Mouse (Mus musculus): Measurements from ENCODE around the gene Rnf39. TPM values are rescaled to one million over a fixed set of nuclear protein-coding genes. Genes with fewer than 3 reads are reported as not detected.
"Not testable (repeated sequence)": the region's sequence is repeated elsewhere in the genome, so short reads cannot be mapped to it uniquely, and the experiment has no call there.

Gene Rnf39
- polyA plus RNA-seq, 1 experiment from 2014 or later: 0.13 TPM

- no peaks in the 10 kb centered on the region for H3K9me3 ChIP-seq (replicated peaks)
- ATAC-seq (replicated peaks; ENCODE audit: low FRiP score): no peak
- no peaks in the 10 kb centered on the region for H3K4me1 ChIP-seq
- no peak overlapping the region for H3K4me3 ChIP-seq (replicated peaks)
- H3K27ac ChIP-seq: no peak overlapping the region
- 85% methylated on average over 1 of the region's 1 CpGs for WGBS
- H3K36me3 ChIP-seq: no peaks in the 10 kb centered on the region
- no peak overlapping the region for H3K4me2 ChIP-seq
- H3K27me3 ChIP-seq: no peaks in the 10 kb centered on the region
- H3K9ac ChIP-seq: no peak overlapping the region
These were observed 24.2 kb downstream of the Rnf39 start for GRCm38 (mm10) chr17:36966875-36967274.

GRCm38 (mm10) chr17:36970316-36970890, 27.7 kb downstream of the Rnf39 start:
- no peak for ATAC-seq (replicated peaks; ENCODE audit: low FRiP score)

GRCm38 (mm10) chr17:36971172-36971850, 28.6 kb downstream of the Rnf39 start:
- H3K9ac ChIP-seq: no peak overlapping the region
- no peak for ATAC-seq (replicated peaks; ENCODE audit: low FRiP score)
- H3K36me3 ChIP-seq: no peaks in the 10 kb centered on the region
- WGBS: 86% methylated on average over 6 of the region's 6 CpGs
- no peaks in the 10 kb centered on the region for H3K4me1 ChIP-seq
- H3K27ac ChIP-seq: no peak overlapping the region
- no peaks in the 10 kb centered on the region for H3K9me3 ChIP-seq (replicated peaks)
- H3K4me3 ChIP-seq (replicated peaks): no peak overlapping the region
- H3K4me2 ChIP-seq: no peak overlapping the region
- no peaks in the 10 kb centered on the region for H3K27me3 ChIP-seq

More at GRCm38 (mm10) chr17:36970316-36970890, 27.7 kb downstream of the Rnf39 start:
- H3K9me3 ChIP-seq (replicated peaks): no peaks in the 10 kb centered on the region
- H3K36me3 ChIP-seq: no peaks in the 10 kb centered on the region
- no peak overlapping the region for H3K27ac ChIP-seq
- H3K9ac ChIP-seq: no peak overlapping the region
- H3K4me3 ChIP-seq (replicated peaks): no peak overlapping the region
- H3K4me2 ChIP-seq: no peak overlapping the region
- H3K27me3 ChIP-seq: no peaks in the 10 kb centered on the region
- 86% methylated on average over 14 of the region's 14 CpGs for WGBS
- H3K4me1 ChIP-seq: no peaks in the 10 kb centered on the region

GRCm38 (mm10) chr17:36972791-36973190, 30.1 kb downstream of the Rnf39 start:
- Histone ChIP-seq H3K36me3 (no peaks in the 10 kb centered on the region), H3K9ac (no peak overlapping the region), H3K4me2 (no peak overlapping the region), H3K9me3 (replicated peaks) (no peaks in the 10 kb centered on the region), H3K4me1 (no peaks in the 10 kb centered on the region), H3K27me3 (no peaks in the 10 kb centered on the region), H3K27ac (no peak overlapping the region), H3K4me3 (replicated peaks) (no peak overlapping the region)
- no peak for ATAC-seq (replicated peaks; ENCODE audit: low FRiP score)
- 81% methylated on average over 3 of the region's 3 CpGs for WGBS

- Histone ChIP-seq H3K4me2 (no peak overlapping the region), H3K36me3 (no peaks in the 10 kb centered on the region), H3K9me3 (replicated peaks) (no peaks in the 10 kb centered on the region), H3K4me1 (no peaks in the 10 kb centered on the region), H3K4me3 (replicated peaks) (no peak overlapping the region), H3K9ac (no peak overlapping the region), H3K27ac (no peak overlapping the region), H3K27me3 (no peaks in the 10 kb centered on the region)
- 57% methylated on average over 8 of the region's 8 CpGs for WGBS
- no peak for ATAC-seq (replicated peaks; ENCODE audit: low FRiP score)
These were observed 30.6 kb downstream of the Rnf39 start for GRCm38 (mm10) chr17:36973271-36973787.

GRCm38 (mm10) chr17:36981221-36981813, 38.6 kb downstream of the Rnf39 start, which contains the start of gene 2410137M14Rik:
Gene 2410137M14Rik (minus strand): TSS chr17:36981237.
- H3K27ac ChIP-seq: no peak within 1 kb of the TSS
- peak; percentile 54 for ATAC-seq (replicated peaks; ENCODE audit: low FRiP score)
- 8% methylated on average over 18 of the region's 18 CpGs for WGBS
- H3K9ac ChIP-seq: no peak within 1 kb of the TSS
- no peaks in the 10 kb centered on the region for H3K9me3 ChIP-seq (replicated peaks)
- no peaks in the 10 kb centered on the region for H3K36me3 ChIP-seq
- peaks cover 4% of the 10 kb centered on the region for H3K27me3 ChIP-seq
- peak within 1 kb of the TSS; percentile 54 for H3K4me2 ChIP-seq
- peaks cover 21% of the 10 kb centered on the region for H3K4me1 ChIP-seq
- peak within 1 kb of the TSS; percentile 22 for H3K4me3 ChIP-seq (replicated peaks)

- H3K27ac ChIP-seq: no peak overlapping the region
- peak overlapping the region; percentile 54 for H3K4me2 ChIP-seq
- H3K4me3 ChIP-seq (replicated peaks): peak overlapping the region; percentile 22
- H3K9ac ChIP-seq: no peak overlapping the region
- WGBS: 3% methylated on average over 4 of the region's 4 CpGs
- no peaks in the 10 kb centered on the region for H3K9me3 ChIP-seq (replicated peaks)
- H3K27me3 ChIP-seq: peaks cover 4% of the 10 kb centered on the region
- H3K36me3 ChIP-seq: no peaks in the 10 kb centered on the region
- no peak for ATAC-seq (replicated peaks; ENCODE audit: low FRiP score)
- peaks cover 21% of the 10 kb centered on the region for H3K4me1 ChIP-seq
These were observed 39.1 kb downstream of the Rnf39 start for GRCm38 (mm10) chr17:36981845-36982244.

GRCm38 (mm10) chr17:36982253-36983155, 39.8 kb downstream of the Rnf39 start:
- Histone ChIP-seq H3K9me3 (replicated peaks) (no peaks in the 10 kb centered on the region), H3K36me3 (no peaks in the 10 kb centered on the region), H3K27ac (no peak overlapping the region), H3K4me1 (peaks cover 21% of the 10 kb centered on the region), H3K4me2 (no peak overlapping the region), H3K27me3 (peaks cover 8% of the 10 kb centered on the region), H3K4me3 (replicated peaks) (no peak overlapping the region), H3K9ac (no peak overlapping the region)
- WGBS: 33% methylated on average over 5 of the region's 5 CpGs
- ATAC-seq (replicated peaks; ENCODE audit: low FRiP score): no peak; the same call in 1 of the 2 replicates

GRCm38 (mm10) chr17:36988475-36988874, 45.8 kb downstream of the Rnf39 start:
- ATAC-seq (replicated peaks; ENCODE audit: low FRiP score): 0 out of 2 replicates have a peak, but pooled peaks have one; percentile 33
- 6% methylated on average over 24 of the region's 24 CpGs for WGBS
- Histone ChIP-seq H3K27ac (no peak overlapping the region), H3K4me1 (peaks cover 4% of the 10 kb centered on the region; the same call in 1 of the 2 replicates), H3K4me3 (replicated peaks) (peak overlapping the region; percentile 21), H3K36me3 (no peaks in the 10 kb centered on the region), H3K27me3 (peaks cover 27% of the 10 kb centered on the region), H3K4me2 (peak overlapping the region; percentile 44), H3K9me3 (replicated peaks) (no peaks in the 10 kb centered on the region), H3K9ac (no peak overlapping the region)

- H3K9me3 ChIP-seq (replicated peaks): no peaks in the 10 kb centered on the region
- peak within 1 kb of the TSS; percentile 21 for H3K4me3 ChIP-seq (replicated peaks)
- no peaks in the 10 kb centered on the region for H3K36me3 ChIP-seq
- no peak within 1 kb of the TSS for H3K27ac ChIP-seq
- no peak for ATAC-seq (replicated peaks; ENCODE audit: low FRiP score)
- no peak within 1 kb of the TSS for H3K9ac ChIP-seq
- peaks cover 4% of the 10 kb centered on the region; the same call in 1 of the 2 replicates for H3K4me1 ChIP-seq
- peaks cover 27% of the 10 kb centered on the region for H3K27me3 ChIP-seq
- WGBS: 21% methylated on average over 5 of the region's 5 CpGs
- peak within 1 kb of the TSS; percentile 44 for H3K4me2 ChIP-seq
These were observed 46.7 kb downstream of the Rnf39 start, which contains the start of gene H2-M5 for GRCm38 (mm10) chr17:36989437-36989836. Gene H2-M5 (minus strand): TSS chr17:36989537.

- not testable (repeated sequence) for H3K27ac ChIP-seq; H3K4me2 ChIP-seq; H3K4me1 ChIP-seq; H3K4me3 ChIP-seq (replicated peaks); H3K9me3 ChIP-seq (replicated peaks); ATAC-seq (replicated peaks; ENCODE audit: low FRiP score); H3K36me3 ChIP-seq; H3K9ac ChIP-seq
- peaks cover 27% of the 10 kb centered on the region for H3K27me3 ChIP-seq
- WGBS: 92% methylated on average over 6 of the region's 6 CpGs
These were observed 47.9 kb downstream of the Rnf39 start for GRCm38 (mm10) chr17:36990630-36991029.
